Mouse (Mus musculus): Measurements from ENCODE around the gene Ddi2. TPM values are rescaled to one million over a fixed set of nuclear protein-coding genes. Genes with fewer than 3 reads are reported as not detected.

Ddi2 gene
- polyA plus RNA-seq, 2 experiments, result 18.5 to 22.1 TPM

DNA sequence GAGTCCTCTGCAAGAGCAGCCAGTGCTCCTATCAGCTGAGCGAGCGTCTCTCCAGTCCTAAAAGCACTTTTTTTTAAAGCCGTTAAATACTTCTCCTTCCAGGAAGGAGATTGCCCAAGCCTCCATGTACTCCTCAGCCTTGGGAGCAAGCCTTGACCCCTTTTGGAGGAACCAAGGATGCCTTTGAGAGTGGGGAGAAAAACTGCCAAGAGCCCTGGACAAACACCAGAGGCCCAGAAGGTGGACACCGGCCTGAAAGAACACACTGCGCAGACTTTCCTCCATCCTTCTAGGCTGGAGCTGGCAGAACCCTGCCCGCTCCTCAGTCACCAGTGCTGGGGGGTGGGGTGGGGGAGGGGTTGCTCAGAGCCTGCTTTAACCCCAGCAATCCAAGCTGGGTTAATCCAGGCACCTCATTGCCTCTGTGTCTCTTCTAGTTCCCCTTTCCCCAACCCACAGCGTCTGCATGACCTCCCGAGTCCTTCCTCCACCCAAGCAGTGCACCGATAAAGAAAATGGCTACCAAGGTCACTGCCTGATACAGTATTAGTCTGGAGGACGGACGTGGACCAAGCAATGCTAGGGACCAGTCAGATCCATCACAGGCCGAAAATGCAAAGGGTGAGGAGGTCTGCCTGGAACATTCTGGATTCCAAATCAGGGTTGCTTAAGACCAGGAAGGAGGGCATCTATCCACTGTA is 67.2 kb downstream of the Ddi2 start:
- WGBS, result 85% methylated on average over 12 of the region's 12 CpGs
- no peak for DNase-seq (ENCODE audit: low spot score)
- Histone ChIP-seq H3K9me3 (ENCODE audit: control insufficient read depth, low read length) (no peaks in the 10 kb centered on the region), H3K4me2 (replicated peaks; ENCODE audit: low read depth, low read length, severe bottlenecking) (no peak overlapping the region), H3K27ac (replicated peaks; ENCODE audit: low read depth, low read length) (no peak overlapping the region), H3K36me3 (ENCODE audit: control insufficient read depth, insufficient read depth, low read length) (peaks cover 53% of the 10 kb centered on the region), H3K4me3 (replicated peaks; ENCODE audit: low read length) (no peak overlapping the region), H3K27me3 (ENCODE audit: control insufficient read depth, insufficient read depth, low read length) (no peaks in the 10 kb centered on the region), H3K4me1 (ENCODE audit: control insufficient read depth, insufficient read depth, low read length) (no peaks in the 10 kb centered on the region), H3K9ac (ENCODE audit: low read depth, low read length, severe bottlenecking) (no peak overlapping the region)
- no peak for ATAC-seq (ENCODE audit: low FRiP score, low read depth)
- TF ChIP-seq POLR2A (IDR thresholded peaks at IDR 0.05; ENCODE audit: borderline replicate concordance, extremely low read depth, insufficient read depth, insufficient read length), result no peak

DNA sequence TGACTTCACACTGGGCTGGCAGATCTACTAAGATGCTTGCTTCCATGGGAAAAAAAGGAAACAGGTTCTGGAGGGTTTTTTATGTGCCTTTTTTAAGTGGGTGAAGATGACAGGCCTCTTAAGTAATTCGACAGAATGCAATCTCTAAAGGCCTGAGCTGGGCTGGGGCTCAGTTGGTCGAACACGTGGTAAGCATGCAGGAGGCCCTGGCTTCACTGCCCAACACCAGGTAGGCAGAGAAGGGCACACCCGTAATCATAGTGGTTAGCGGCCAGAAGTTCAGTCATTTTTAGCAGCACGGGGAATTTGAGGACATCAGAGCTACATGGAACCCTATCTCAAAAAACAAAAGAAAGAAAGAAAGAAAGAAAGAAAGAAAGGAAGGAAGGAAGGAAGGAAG is 68.7 kb downstream of the Ddi2 start:
- Histone ChIP-seq H3K27me3 (ENCODE audit: control insufficient read depth, insufficient read depth, low read length) (no peaks in the 10 kb centered on the region), H3K27ac (replicated peaks; ENCODE audit: low read depth, low read length) (no peak overlapping the region), H3K36me3 (ENCODE audit: control insufficient read depth, insufficient read depth, low read length) (peaks cover 39% of the 10 kb centered on the region), H3K9me3 (ENCODE audit: control insufficient read depth, low read length) (no peaks in the 10 kb centered on the region), H3K4me2 (replicated peaks; ENCODE audit: low read depth, low read length, severe bottlenecking) (no peak overlapping the region), H3K4me3 (replicated peaks; ENCODE audit: low read length) (no peak overlapping the region), H3K9ac (ENCODE audit: low read depth, low read length, severe bottlenecking) (no peak overlapping the region), H3K4me1 (ENCODE audit: control insufficient read depth, insufficient read depth, low read length) (0 out of 2 replicates have a peak, but pooled peaks cover 2% of the 10 kb centered on the region)
- WGBS, result 86% methylated on average over 6 of the region's 6 CpGs
- ATAC-seq (ENCODE audit: low FRiP score, low read depth) (no peak), DNase-seq (ENCODE audit: low spot score) (no peak)
- TF ChIP-seq POLR2A (IDR thresholded peaks at IDR 0.05; ENCODE audit: borderline replicate concordance, extremely low read depth, insufficient read depth, insufficient read length), result no peak

DNA sequence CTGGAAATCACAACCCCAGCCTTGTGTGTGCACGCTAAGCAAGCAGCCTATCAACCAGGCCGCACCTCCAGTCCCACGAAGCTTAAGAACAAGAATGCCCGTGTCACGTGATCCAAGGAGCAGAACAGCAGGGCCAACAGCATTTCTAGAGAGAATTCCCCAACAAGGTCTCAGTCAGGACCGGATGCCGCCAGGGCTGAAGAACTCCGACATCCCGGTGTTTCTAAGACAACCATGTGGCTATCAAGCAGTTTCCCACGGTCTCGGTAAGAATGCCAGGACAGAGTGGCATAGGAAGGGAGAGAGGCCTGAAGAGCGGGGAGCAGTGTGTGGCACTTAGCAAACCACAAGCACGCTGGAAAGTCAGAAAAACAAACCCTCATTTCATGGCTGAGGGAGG is 69.4 kb downstream of the Ddi2 start:
- DNase-seq (ENCODE audit: low spot score), result no peak
- Histone ChIP-seq H3K36me3 (ENCODE audit: control insufficient read depth, insufficient read depth, low read length) (peaks cover 39% of the 10 kb centered on the region), H3K27me3 (ENCODE audit: control insufficient read depth, insufficient read depth, low read length) (no peaks in the 10 kb centered on the region), H3K27ac (replicated peaks; ENCODE audit: low read depth, low read length) (no peak overlapping the region), H3K4me3 (replicated peaks; ENCODE audit: low read length) (no peak overlapping the region), H3K4me2 (replicated peaks; ENCODE audit: low read depth, low read length, severe bottlenecking) (no peak overlapping the region), H3K9ac (ENCODE audit: low read depth, low read length, severe bottlenecking) (no peak overlapping the region), H3K9me3 (ENCODE audit: control insufficient read depth, low read length) (no peaks in the 10 kb centered on the region), H3K4me1 (ENCODE audit: control insufficient read depth, insufficient read depth, low read length) (0 out of 2 replicates have a peak, but pooled peaks cover 3% of the 10 kb centered on the region)
- no peak for TF ChIP-seq POLR2A (IDR thresholded peaks at IDR 0.05; ENCODE audit: borderline replicate concordance, extremely low read depth, insufficient read depth, insufficient read length)
- 88% methylated on average over 13 of the region's 13 CpGs for WGBS
- no peak for ATAC-seq (ENCODE audit: low FRiP score, low read depth)

DNA sequence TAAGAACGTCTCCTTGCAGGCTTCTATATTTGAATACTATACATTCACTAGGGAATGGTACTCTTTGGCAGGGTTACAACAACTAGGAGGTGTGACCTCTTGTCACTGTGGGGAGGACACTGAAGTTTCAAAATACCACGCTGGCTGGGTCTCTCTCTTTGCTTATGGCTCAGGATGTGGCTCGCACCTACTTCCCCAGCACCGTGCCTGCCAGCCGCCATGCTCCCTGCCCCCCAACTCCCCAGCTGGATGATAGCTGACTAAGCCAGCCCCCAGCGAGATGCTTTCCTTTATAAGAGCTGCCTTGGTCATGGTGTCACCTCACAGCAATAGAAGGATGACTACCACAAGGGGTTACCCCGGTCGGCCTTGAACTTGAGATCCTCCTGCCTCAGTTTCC is 70.2 kb downstream of the Ddi2 start:
- Histone ChIP-seq H3K27ac (replicated peaks; ENCODE audit: low read depth, low read length) (no peak overlapping the region), H3K27me3 (ENCODE audit: control insufficient read depth, insufficient read depth, low read length) (no peaks in the 10 kb centered on the region), H3K4me3 (replicated peaks; ENCODE audit: low read length) (no peak overlapping the region), H3K4me1 (ENCODE audit: control insufficient read depth, insufficient read depth, low read length) (0 out of 2 replicates have a peak, but pooled peaks cover 6% of the 10 kb centered on the region), H3K9me3 (ENCODE audit: control insufficient read depth, low read length) (no peaks in the 10 kb centered on the region), H3K36me3 (ENCODE audit: control insufficient read depth, insufficient read depth, low read length) (peaks cover 39% of the 10 kb centered on the region), H3K9ac (ENCODE audit: low read depth, low read length, severe bottlenecking) (no peak overlapping the region), H3K4me2 (replicated peaks; ENCODE audit: low read depth, low read length, severe bottlenecking) (no peak overlapping the region)
- no peak for DNase-seq (ENCODE audit: low spot score)
- no peak for TF ChIP-seq POLR2A (IDR thresholded peaks at IDR 0.05; ENCODE audit: borderline replicate concordance, extremely low read depth, insufficient read depth, insufficient read length)
- WGBS, result 87% methylated on average over 8 of the region's 8 CpGs
- no peak for ATAC-seq (ENCODE audit: low FRiP score, low read depth)

DNA sequence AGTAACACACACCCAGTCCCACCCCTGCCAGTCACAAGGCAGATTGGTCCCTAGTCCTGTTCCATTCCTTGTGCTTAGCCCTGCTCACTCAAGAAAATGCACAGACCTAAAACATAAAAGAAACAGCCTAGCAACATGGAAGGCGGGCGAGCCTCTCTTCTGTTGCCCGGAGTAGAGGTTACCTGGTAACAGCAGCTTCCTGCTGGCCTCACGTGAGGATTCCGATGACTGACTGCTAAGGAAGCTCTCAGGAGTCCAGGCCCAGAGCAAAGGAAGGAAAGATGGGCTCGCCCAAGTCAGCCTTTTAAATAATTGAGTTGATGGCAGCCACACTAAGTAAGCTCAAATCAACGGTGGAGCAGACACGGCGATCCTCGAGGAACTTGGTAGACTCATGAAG is 71.3 kb downstream of the Ddi2 start:
- Histone ChIP-seq H3K27ac (replicated peaks; ENCODE audit: low read depth, low read length) (no peak overlapping the region), H3K9ac (ENCODE audit: low read depth, low read length, severe bottlenecking) (no peak overlapping the region), H3K4me3 (replicated peaks; ENCODE audit: low read length) (no peak overlapping the region), H3K9me3 (ENCODE audit: control insufficient read depth, low read length) (no peaks in the 10 kb centered on the region), H3K36me3 (ENCODE audit: control insufficient read depth, insufficient read depth, low read length) (peaks cover 32% of the 10 kb centered on the region), H3K27me3 (ENCODE audit: control insufficient read depth, insufficient read depth, low read length) (no peaks in the 10 kb centered on the region), H3K4me2 (replicated peaks; ENCODE audit: low read depth, low read length, severe bottlenecking) (no peak overlapping the region), H3K4me1 (ENCODE audit: control insufficient read depth, insufficient read depth, low read length) (0 out of 2 replicates have a peak, but pooled peaks cover 6% of the 10 kb centered on the region)
- DNase-seq (ENCODE audit: low spot score) (no peak), ATAC-seq (ENCODE audit: low FRiP score, low read depth) (no peak)
- no peak for TF ChIP-seq POLR2A (IDR thresholded peaks at IDR 0.05; ENCODE audit: borderline replicate concordance, extremely low read depth, insufficient read depth, insufficient read length)
- 91% methylated on average over 10 of the region's 10 CpGs for WGBS
